Mouse (Mus musculus) cerebellum, postnatal 4 days (tissue): Measurements from ENCODE around the gene Retreg3.

Source experiments
- DNase-seq, 2 experiments: peaks; one replicate each; pipeline ENCODE4 v3.0.0; 2022; ENCODE audit warnings: low spot score in 2 of 2, mixed read lengths in 1 of 2

Retreg3 gene

DNA sequence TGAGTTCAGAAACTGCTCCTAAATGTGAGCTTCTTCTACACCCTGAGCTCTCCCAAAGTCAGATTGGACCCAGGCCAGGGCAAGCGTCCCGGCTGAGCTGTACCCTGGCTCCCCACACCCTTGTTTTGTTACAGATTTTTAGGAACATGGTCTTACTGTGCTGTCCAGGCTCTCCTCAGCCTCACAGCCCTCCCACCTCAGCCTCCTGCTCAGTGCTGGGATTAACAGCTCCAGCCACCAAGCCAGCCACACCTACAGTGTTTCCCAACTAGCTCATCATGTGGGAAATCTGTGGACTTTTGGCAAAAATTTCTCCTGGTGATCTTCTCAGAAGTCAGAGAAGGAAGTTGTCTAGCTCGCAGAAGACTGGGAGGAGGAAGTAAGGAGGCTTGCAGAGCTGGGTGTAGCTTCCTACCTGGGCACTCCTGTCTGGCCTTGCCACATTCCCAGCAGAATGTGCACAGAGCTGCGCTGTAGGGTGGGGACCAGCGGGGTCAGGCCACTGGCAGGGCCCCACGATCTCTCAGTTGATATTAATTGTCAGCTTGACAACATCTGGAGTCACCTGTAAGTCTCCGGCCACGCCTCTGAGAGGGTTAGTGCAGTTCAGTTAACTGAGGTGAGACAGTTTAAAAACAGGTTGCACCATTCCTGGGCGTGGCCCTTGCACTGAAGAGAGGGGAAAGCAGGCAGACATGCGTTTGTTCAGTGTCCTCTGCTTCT lies 66.8 kb downstream of the Retreg3 start:
- no peak for DNase-seq

DNA sequence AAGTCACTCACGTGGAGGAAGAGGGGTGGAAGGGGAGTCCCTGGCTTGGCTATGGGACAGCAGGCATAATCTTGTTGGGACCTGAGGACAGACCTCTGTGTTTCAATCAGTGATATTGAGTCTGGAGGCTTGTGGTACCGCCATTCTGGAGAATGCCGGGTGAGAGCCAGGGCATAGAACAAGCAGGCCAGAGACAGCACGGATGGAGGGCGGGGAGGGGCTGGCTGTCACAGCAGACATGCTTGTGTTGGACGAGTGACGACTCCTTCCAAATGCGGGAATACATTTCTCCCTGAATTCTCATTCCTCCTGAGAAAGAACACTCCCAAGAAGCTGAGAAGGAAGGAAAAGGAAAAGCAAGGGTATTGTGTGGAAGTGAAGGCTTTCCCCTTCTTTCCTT lies 68.1 kb downstream of the Retreg3 start:
- DNase-seq, result no peak

DNA sequence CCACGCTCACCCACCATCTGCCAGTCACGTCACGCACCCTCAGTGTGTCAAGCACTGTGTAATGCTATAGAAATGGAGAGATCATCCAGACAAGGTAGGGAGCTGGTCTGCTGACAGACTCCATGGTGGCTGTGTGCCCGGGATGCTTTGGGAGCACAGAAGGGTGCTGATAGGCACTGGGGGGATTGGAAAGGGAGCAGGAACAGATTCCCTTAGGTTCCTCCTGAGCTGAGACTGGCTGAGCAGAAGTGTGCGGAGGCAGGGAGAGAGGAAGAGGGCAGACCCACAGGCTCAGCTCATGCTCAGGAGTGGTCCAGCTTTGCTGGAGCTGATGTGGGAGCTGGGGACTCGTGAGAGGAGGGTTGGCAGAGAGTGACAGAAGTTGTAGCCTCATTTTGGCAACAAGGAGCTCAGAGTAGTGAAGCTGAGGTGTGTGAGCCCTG lies 68.6 kb downstream of the Retreg3 start:
- no peak for DNase-seq

DNA sequence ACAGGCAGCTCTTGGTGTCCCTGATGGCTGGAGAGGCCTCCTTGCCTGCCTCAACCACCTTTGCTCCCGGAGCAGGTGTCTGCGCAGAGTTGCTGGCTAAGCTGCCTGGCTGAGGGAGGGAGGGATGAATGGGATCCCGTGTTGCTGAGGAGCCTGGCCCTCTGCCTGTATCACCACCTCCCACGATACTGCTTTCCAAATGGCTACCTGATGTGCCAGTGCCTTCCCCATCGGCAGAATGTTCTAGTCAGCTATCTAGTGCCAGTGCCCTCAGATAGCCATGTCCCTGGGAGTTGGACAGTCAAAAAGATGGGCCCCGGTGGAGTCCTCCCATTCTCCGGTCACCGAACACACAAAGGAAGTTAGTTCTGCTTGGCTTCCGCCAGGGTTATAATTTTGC lies 69.3 kb downstream of the Retreg3 start:
- DNase-seq, result no peak

DNA sequence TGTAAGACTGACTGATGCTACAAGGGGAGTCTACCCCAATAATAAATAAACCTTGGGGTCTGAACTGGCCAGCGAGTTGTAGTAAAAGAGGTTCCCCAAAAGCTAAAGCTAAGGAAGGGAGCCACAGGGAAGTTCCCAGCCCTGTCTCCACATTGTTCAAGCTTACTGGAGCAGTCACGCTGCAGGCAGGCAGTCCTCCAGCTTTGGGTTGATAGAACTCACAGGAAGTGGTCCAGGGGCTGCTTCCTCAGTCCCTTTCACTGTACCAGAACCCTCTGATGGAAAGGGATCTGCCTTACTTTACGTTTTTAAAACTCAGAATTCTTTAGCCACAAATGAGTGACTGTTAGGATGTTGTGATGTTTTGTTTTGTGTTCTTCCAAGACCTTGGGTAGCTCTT lies 72.2 kb downstream of the Retreg3 start:
- no peak for DNase-seq

DNA sequence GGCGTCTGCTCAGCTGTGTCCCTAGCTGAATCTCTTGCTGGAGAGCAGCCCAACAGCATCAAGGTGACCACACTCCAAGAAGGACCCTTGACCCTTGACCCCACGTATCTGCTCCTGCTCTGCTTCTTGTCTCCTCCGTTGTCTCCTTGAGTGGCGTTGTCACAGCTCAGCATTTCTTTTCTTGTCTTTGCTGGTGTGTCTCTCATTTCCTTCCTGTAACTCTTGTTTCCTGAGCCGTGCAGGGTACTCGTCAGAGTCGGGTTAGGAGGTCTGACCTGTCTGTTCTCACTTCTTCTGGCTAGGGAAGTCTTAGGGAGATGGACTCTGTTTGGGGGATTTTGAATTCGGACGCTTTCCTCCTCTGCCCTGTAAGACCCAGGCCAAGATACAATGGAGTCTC lies 73.3 kb downstream of the Retreg3 start:
- no peak for DNase-seq
